Mouse (Mus musculus) adrenal gland, adult 18-20 months (tissue): Measurements from ENCODE around the gene 4930590J08Rik. TPM values are rescaled to one million over a fixed set of nuclear protein-coding genes. Genes with fewer than 3 reads are reported as not detected.

Source experiments
- DNase-seq, 2 experiments: peaks; one replicate each; pipeline ENCODE4 v3.0.0; 2021 to 2022; ENCODE audit warnings: low spot score in 2 of 2
- total RNA-seq, 2 experiments: library from RNA; stranded (reverse); gene quantifications; 1 replicate in 1 of 2; 2 replicates in 1 of 2; pipeline ENCODE4 v1.2.3; 2021

The 4930590J08Rik gene
- total RNA-seq, 2 experiments from 2014 or later: 1.7 to 2.5 TPM

- no peak for DNase-seq
Observed at GRCm38 (mm10) chr6:91963429-91963828, 60.8 kb downstream of the 4930590J08Rik start.

- no peak for DNase-seq
Observed at GRCm38 (mm10) chr6:91965060-91965459, 62.5 kb downstream of the 4930590J08Rik start.

- no peak for DNase-seq
Observed at GRCm38 (mm10) chr6:91966006-91966405, 63.4 kb downstream of the 4930590J08Rik start.

- DNase-seq: peak; percentile 16 to 40
Observed at GRCm38 (mm10) chr6:91972201-91972646, 69.6 kb downstream of the 4930590J08Rik start.

- no peak for DNase-seq
Observed at GRCm38 (mm10) chr6:91973972-91974371, 71.4 kb downstream of the 4930590J08Rik start.

- peak; percentile 9 to 41 for DNase-seq
Observed at GRCm38 (mm10) chr6:91978371-91979300, 76.0 kb downstream of the 4930590J08Rik start, which contains the start of gene Fgd5. TSS of gene Fgd5 (plus strand) at chr6:91978878.

- no peak for DNase-seq
Observed at GRCm38 (mm10) chr6:91979301-91979996, 76.8 kb downstream of the 4930590J08Rik start.

GRCm38 (mm10) chr6:91980011-91980410 lies 77.4 kb downstream of the 4930590J08Rik start:
- DNase-seq: no peak

- DNase-seq: no peak
Observed at GRCm38 (mm10) chr6:91990101-91990500, 87.5 kb downstream of the 4930590J08Rik start.

GRCm38 (mm10) chr6:91992823-91993222 lies 90.2 kb downstream of the 4930590J08Rik start:
- no peak for DNase-seq

- no peak for DNase-seq
Observed at GRCm38 (mm10) chr6:91993795-91994505, 91.3 kb downstream of the 4930590J08Rik start.

GRCm38 (mm10) chr6:91996072-91996471 lies 93.5 kb downstream of the 4930590J08Rik start:
- DNase-seq: no peak

Other genes with a start within 250 kb of the 4930590J08Rik start
- gene Slc6a6, start 218.8 kb upstream of the 4930590J08Rik start, total RNA-seq: 100 to 1,000 TPM; 209 to 474 TPM
- 1 to 10 TPM; 1.7 to 2.1 TPM for gene Grip2, start 75.6 kb upstream of the 4930590J08Rik start, total RNA-seq
- 10 to 100 TPM; 32.4 to 55.9 TPM for gene Ccdc174, start 24.8 kb upstream of the 4930590J08Rik start, total RNA-seq
- gene Fgd5, start 76.1 kb downstream of the 4930590J08Rik start, total RNA-seq: 10 to 100 TPM; 15.2 to 16.2 TPM
- gene Nr2c2, start 188.6 kb downstream of the 4930590J08Rik start, total RNA-seq: 10 to 100 TPM; 27.4 to 31.7 TPM